Mouse (Mus musculus) kidney, adult 2 months (tissue): ENCODE data around the gene Haus6. TPM values are rescaled to one million over a fixed set of nuclear protein-coding genes. Genes with fewer than 3 reads are reported as not detected.
"Not testable (repeated sequence)": the region's sequence is repeated elsewhere in the genome, so short reads cannot be mapped to it uniquely, and the experiment has no call there.

Experiments used
- DNase-seq: peaks from one replicate; pipeline ENCODE4 v3.0.0; 2021
- H3K27ac ChIP-seq: fragments of 200-500 bp; 2 replicates; pipeline ENCODE4 v1.5.1; 2012; ENCODE audit warnings: low read depth, low read length, control low read depth, inconsistent platforms; ENCODE audit not compliant: insufficient read depth
- H3K27me3 ChIP-seq: fragments of 200-500 bp; replicated peaks from 2 replicates; pipeline ENCODE4 v1.6.1; 2012; ENCODE audit warnings: mild to moderate bottlenecking, moderate library complexity, low read length, inconsistent platforms; ENCODE audit not compliant: control insufficient read depth, insufficient read depth
- H3K36me3 ChIP-seq: fragments of 200-500 bp; 2 replicates; pipeline ENCODE4 v1.6.1; 2012; ENCODE audit warnings: mild to moderate bottlenecking, moderate library complexity, low read length, inconsistent platforms; ENCODE audit not compliant: control insufficient read depth, insufficient read depth
- H3K4me1 ChIP-seq: fragments of 200-500 bp; 2 replicates; pipeline ENCODE4 v1.6.1; 2011; ENCODE audit warnings: low read length; ENCODE audit not compliant: control insufficient read depth, insufficient read depth
- H3K4me3 ChIP-seq: fragments of 200-500 bp; 2 replicates; pipeline ENCODE4 v1.5.1; 2011; ENCODE audit warnings: mild to moderate bottlenecking, low read depth, low read length, control low read depth; ENCODE audit not compliant: insufficient read depth
- CTCF ChIP-seq: fragments of 200-500 bp; conservative IDR thresholded peaks from 2 replicates; pipeline ENCODE4 v1.5.1; 2011; ENCODE audit warnings: low read depth, mild to moderate bottlenecking, control low read depth, low read length, moderate library complexity, mixed read lengths; ENCODE audit not compliant: insufficient read depth, insufficient read length
- POLR2A ChIP-seq: fragments of 200-500 bp; IDR thresholded peaks from one replicate; pipeline ENCODE4 v1.6.1; 2011; ENCODE audit warnings: low read depth, low read length, control low read depth
- WGBS: fragments of 180-500 bp; shearing (Covaris S2); methylation state at CpG from one replicate; pipeline ENCODE4 v1.1.7; 2018; 5-methylcytosine and 5-hydroxymethylcytosine counted together
- polyA plus RNA-seq: library from polyadenylated mRNA; depleted of rRNA; stranded (reverse); fragments of >200 nt; gene quantifications from 2 replicates; pipeline ENCODE4 v1.2.3, GENCODE M21; 2012; rRNA removed

The Haus6 gene
- 2.8 and 3.2 TPM in 2 replicates for polyA plus RNA-seq

- under 1% methylated on average over 59 of the region's 59 CpGs for WGBS
- H3K4me3 ChIP-seq, result peak within 1 kb of the TSS; percentile 89
- H3K27me3 ChIP-seq, result no peaks in the 10 kb centered on the region
- no peak for TF ChIP-seq POLR2A
- no peak for TF ChIP-seq CTCF
- DNase-seq, result peak; percentile 98
- no peaks in the 10 kb centered on the region for H3K36me3 ChIP-seq
- peak within 1 kb of the TSS; percentile 62; the same call in 1 of the 2 replicates for H3K27ac ChIP-seq
- no peaks in the 10 kb centered on the region for H3K4me1 ChIP-seq
Measured at GRCm38 (mm10) chr4:86611524-86612288, at the start of gene Haus6. Gene Haus6, minus strand, starts transcription at chr4:86612055.

DNA sequence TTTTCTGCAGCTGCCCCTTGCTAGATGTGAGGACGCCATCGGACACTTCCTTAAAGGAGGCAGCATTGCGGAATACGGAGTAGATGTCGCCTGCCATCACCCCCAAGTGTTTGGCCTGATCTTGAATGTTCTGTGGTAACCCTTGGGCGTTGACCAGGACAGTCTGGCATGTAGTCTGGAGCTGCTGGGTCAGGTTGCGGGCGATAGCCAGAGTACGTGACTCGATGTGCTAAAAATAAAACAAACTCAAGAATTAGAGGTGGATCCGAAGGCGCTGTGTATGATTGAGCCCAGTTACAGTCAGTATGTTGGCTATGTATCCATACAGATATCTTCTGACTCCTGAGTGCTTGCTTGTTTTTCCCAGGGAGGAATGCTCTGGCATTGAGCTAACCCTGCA lies 45.3 kb upstream of the Haus6 start:
- no peak overlapping the region for H3K27ac ChIP-seq
- 94% methylated on average over 12 of the region's 12 CpGs for WGBS
- no peak overlapping the region for H3K4me3 ChIP-seq
- TF ChIP-seq POLR2A, result no peak
- TF ChIP-seq CTCF, result no peak
- no peaks in the 10 kb centered on the region for H3K27me3 ChIP-seq
- peaks cover 18% of the 10 kb centered on the region for H3K36me3 ChIP-seq
- DNase-seq, result no peak
- H3K4me1 ChIP-seq, result no peaks in the 10 kb centered on the region

- H3K27ac ChIP-seq, H3K4me1 ChIP-seq, H3K4me3 ChIP-seq, H3K27me3 ChIP-seq, DNase-seq: not testable (repeated sequence)
- H3K36me3 ChIP-seq, result peaks cover 18% of the 10 kb centered on the region
- WGBS, result 87% methylated on average over 8 of the region's 8 CpGs
Measured at GRCm38 (mm10) chr4:86656410-86656809, 44.6 kb upstream of the Haus6 start.

- H3K36me3 ChIP-seq, result peaks cover 2% of the 10 kb centered on the region; the same call in 1 of the 2 replicates
- H3K4me1 ChIP-seq, result no peaks in the 10 kb centered on the region
- H3K27me3 ChIP-seq, result no peaks in the 10 kb centered on the region
- TF ChIP-seq POLR2A (no peak), CTCF (no peak)
- H3K27ac ChIP-seq, result no peak overlapping the region
- WGBS, result 66% methylated on average over 10 of the region's 10 CpGs
- DNase-seq, result peak; percentile 23
- no peak overlapping the region for H3K4me3 ChIP-seq
Measured at GRCm38 (mm10) chr4:86651686-86652384, 40.0 kb upstream of the Haus6 start.

DNA sequence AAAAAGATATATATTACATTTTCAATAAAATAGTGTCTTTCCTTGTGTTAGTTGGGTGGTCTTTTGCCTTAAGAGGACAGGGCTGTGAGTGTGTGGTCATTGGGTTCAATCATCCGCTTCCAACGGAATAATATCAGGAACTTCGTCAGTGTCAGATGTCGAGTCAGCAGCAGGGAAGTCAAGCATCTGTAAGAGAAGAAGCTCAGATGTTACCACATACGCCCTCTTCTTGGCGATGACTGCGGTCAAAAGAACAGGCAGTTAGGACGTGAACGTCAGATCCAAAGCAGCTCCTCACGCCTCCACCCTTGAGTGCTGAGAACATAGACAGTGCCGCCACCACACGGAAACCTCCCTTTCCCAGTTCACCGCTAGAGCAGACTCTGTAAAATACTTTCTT lies 36.5 kb upstream of the Haus6 start:
- not testable (repeated sequence) for H3K4me1 ChIP-seq, H3K27me3 ChIP-seq, H3K36me3 ChIP-seq, DNase-seq, H3K27ac ChIP-seq, H3K4me3 ChIP-seq
- 83% methylated on average over 11 of the region's 13 CpGs for WGBS

- H3K4me1 ChIP-seq, H3K4me3 ChIP-seq, H3K36me3 ChIP-seq, H3K27ac ChIP-seq, DNase-seq, H3K27me3 ChIP-seq: not testable (repeated sequence)
- 95% methylated on average over 9 of the region's 9 CpGs for WGBS
Measured at GRCm38 (mm10) chr4:86637561-86637960, 25.7 kb upstream of the Haus6 start.

DNA sequence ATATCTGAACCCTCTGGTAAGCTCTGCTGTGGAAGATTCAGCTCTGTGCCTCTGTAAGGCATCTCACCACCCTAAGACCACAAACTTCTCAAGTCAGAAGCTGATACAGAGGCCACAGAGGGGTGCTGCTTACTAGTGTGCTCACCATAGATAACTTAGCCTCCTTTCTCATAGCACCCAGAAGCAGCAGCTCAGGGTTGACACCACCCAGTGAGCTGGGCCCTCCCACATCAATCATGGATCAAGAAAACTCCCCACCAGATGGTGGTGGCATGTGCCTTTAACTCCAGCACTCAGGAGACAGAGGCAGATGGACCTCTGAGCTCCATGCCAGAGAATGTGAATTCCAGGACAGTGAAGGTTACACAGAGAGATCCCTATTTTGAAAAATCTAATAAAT lies 23.0 kb upstream of the Haus6 start:
- H3K4me3 ChIP-seq, H3K27ac ChIP-seq, H3K4me1 ChIP-seq, DNase-seq, H3K27me3 ChIP-seq, H3K36me3 ChIP-seq: not testable (repeated sequence)

DNA sequence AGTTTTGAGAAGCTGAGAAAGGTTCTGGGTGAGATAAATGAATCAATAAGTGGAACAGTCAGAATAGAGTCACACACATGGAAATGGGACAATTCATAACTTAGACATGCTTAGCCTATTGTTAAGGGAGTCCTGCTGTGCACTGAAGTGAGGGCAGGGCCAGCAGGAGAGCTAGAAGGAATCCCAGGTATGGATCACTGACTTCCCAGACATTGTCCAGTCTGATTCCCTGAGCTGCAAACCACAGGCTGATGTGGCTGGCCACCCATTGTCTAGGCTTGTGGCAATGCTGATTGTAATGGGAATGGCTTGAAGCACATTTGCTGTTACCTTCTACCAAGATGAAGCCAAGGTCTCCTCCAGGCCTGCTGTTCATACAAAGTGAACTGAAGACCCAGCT lies 22.5 kb upstream of the Haus6 start:
- H3K27ac ChIP-seq, DNase-seq, H3K36me3 ChIP-seq, H3K27me3 ChIP-seq, H3K4me1 ChIP-seq, H3K4me3 ChIP-seq: not testable (repeated sequence)

DNA sequence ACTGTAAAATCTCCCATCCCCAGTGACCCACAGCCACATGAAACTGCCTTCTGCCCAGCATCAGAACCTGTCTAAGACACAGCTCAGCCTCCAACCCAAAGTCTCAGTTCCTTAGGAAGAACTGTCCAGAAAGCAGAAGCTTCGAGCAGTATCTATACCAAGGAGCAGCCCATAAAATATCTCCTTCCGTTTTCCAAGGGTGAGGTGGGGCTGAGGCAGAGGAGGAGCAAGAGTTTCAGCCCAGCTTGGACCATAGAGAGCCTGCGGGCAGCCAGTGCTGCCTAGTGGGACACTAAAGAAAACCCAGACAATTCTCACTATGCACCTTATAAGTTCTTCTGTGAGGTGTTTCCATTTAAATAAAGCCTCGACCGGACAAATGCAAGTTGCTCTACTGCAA lies 20.7 kb upstream of the Haus6 start:
- H3K27me3 ChIP-seq, H3K36me3 ChIP-seq, H3K4me3 ChIP-seq, DNase-seq, H3K27ac ChIP-seq, H3K4me1 ChIP-seq: not testable (repeated sequence)
- WGBS, result 71% methylated on average over 5 of the region's 5 CpGs
